Mouse (Mus musculus) erythroblast, embryonic 14.5 days (primary cell): ENCODE data around the gene Qrich2.

Experiments used
- GATA1 ChIP-seq: IDR thresholded peaks from 2 replicates; pipeline ENCODE4 v1.6.1; 2012; ENCODE audit warnings: low read length, inconsistent platforms, mixed read lengths
- TAL1 ChIP-seq: IDR thresholded peaks from 3 replicates; pipeline ENCODE4 v1.6.1; 2012; ENCODE audit warnings: low read length, inconsistent platforms, mixed read lengths

GRCm38 (mm10) chr11:116412028-116412827 is 53.8 kb downstream of the Qrich2 start:
- TF ChIP-seq GATA1 = no peak
- TF ChIP-seq TAL1 = no peak
